Mouse (Mus musculus) skeletal muscle tissue, adult 2 months (tissue): Measurements from ENCODE around the gene Cntn5.
"Not testable (repeated sequence)": the region's sequence is repeated elsewhere in the genome, so short reads cannot be mapped to it uniquely, and the experiment has no call there.

Source experiments
- DNase-seq: peaks from one replicate; pipeline ENCODE4 v3.0.0-alpha.2; 2012; ENCODE audit warnings: low read depth, low spot score

The Cntn5 gene

GRCm38 (mm10) chr9:10657144-10657748 lies 247.3 kb downstream of the Cntn5 start:
- DNase-seq, result no peak

- no peak for DNase-seq
These were observed 253.9 kb downstream of the Cntn5 start for GRCm38 (mm10) chr9:10650632-10651031.

GRCm38 (mm10) chr9:10645951-10646350 lies 258.6 kb downstream of the Cntn5 start:
- no peak for DNase-seq

- no peak for DNase-seq
These were observed 259.3 kb downstream of the Cntn5 start for GRCm38 (mm10) chr9:10645045-10645830.

GRCm38 (mm10) chr9:10618036-10618435 lies 286.5 kb downstream of the Cntn5 start:
- no peak for DNase-seq

GRCm38 (mm10) chr9:10575346-10576241 lies 329.0 kb downstream of the Cntn5 start:
- DNase-seq, result no peak

GRCm38 (mm10) chr9:10569830-10570229 lies 334.7 kb downstream of the Cntn5 start:
- DNase-seq, result no peak

- not testable (repeated sequence) for DNase-seq
These were observed 363.7 kb downstream of the Cntn5 start for GRCm38 (mm10) chr9:10540877-10541276.

- no peak for DNase-seq
These were observed 372.3 kb downstream of the Cntn5 start for GRCm38 (mm10) chr9:10532248-10532647.

- no peak for DNase-seq
These were observed 373.5 kb downstream of the Cntn5 start for GRCm38 (mm10) chr9:10531087-10531486.

GRCm38 (mm10) chr9:10529528-10529927 lies 375.0 kb downstream of the Cntn5 start:
- DNase-seq, result no peak

- no peak for DNase-seq
These were observed 375.5 kb downstream of the Cntn5 start for GRCm38 (mm10) chr9:10529113-10529512.

- DNase-seq, result no peak
These were observed 375.9 kb downstream of the Cntn5 start for GRCm38 (mm10) chr9:10528692-10529091.

GRCm38 (mm10) chr9:10525915-10526667 lies 378.5 kb downstream of the Cntn5 start:
- DNase-seq, result no peak

GRCm38 (mm10) chr9:10522604-10523003 lies 382.0 kb downstream of the Cntn5 start:
- DNase-seq, result no peak

GRCm38 (mm10) chr9:10521054-10521453 lies 383.5 kb downstream of the Cntn5 start:
- no peak for DNase-seq

GRCm38 (mm10) chr9:10492243-10492642 lies 412.3 kb downstream of the Cntn5 start:
- no peak for DNase-seq

GRCm38 (mm10) chr9:10471484-10472125 lies 433.0 kb downstream of the Cntn5 start:
- DNase-seq, result no peak

GRCm38 (mm10) chr9:10464758-10465157 lies 439.8 kb downstream of the Cntn5 start:
- no peak for DNase-seq

- DNase-seq, result no peak
These were observed 446.7 kb downstream of the Cntn5 start for GRCm38 (mm10) chr9:10457900-10458299.

GRCm38 (mm10) chr9:10448987-10449563 lies 455.5 kb downstream of the Cntn5 start:
- no peak for DNase-seq
